Mouse (Mus musculus) testis, adult 2 months (tissue): ENCODE measurements around the gene Ssb.

Source experiments
- CTCF ChIP-seq: fragments of 200-500 bp; IDR thresholded peaks from 2 replicates; pipeline ENCODE4 v1.5.1; 2012; ENCODE audit warnings: low read depth, mild to moderate bottlenecking, inconsistent platforms, low read length, moderate library complexity; ENCODE audit not compliant: control insufficient read depth, insufficient read depth, insufficient replicate concordance
- POLR2A ChIP-seq: fragments of 200-500 bp; IDR thresholded peaks from 2 replicates; pipeline ENCODE4 v1.6.1; 2012; ENCODE audit warnings: low read depth, mild to moderate bottlenecking, inconsistent platforms, low read length, moderate library complexity; ENCODE audit not compliant: control insufficient read depth

- no peak for TF ChIP-seq CTCF
- no peak for TF ChIP-seq POLR2A
Observed at GRCm38 (mm10) chr2:69818350-69819085, 42.8 kb upstream of the Ssb start.
